In genomic region chr2:163152340-163153033, GRCm38 (mm10) we compare ENCODE assay signal across 8 mouse cellular contexts. TPM values are rescaled to one million over a fixed set of nuclear protein-coding genes. Genes with fewer than 3 reads are reported as not detected.
A peak's percentile ranks its signal among the peaks of the same experiment; 100 is the strongest.
DNase-seq lines count a peak whose midpoint lies in the region; ATAC-seq and TF ChIP-seq lines count a peak whose summit lies in the region.

No protein-coding gene starts in this region.

- DNase-seq in ZHBTc4 (ENCODE audit: low read depth, low spot score): peak; percentile 53
- DNase-seq in cerebellum, postnatal 10 days: peak; percentile 94 to 95
- peak; percentile 73 to 84 for DNase-seq in frontal cortex, postnatal 10 days (ENCODE audit: low spot score in 2 of 2)
- peak; percentile 56 to 89 for DNase-seq in left cerebral cortex, adult 8-10 months (ENCODE audit: low spot score in 2 of 2)
- DNase-seq in retina, postnatal 1 day: peak; percentile 87
- DNase-seq in stomach, postnatal 0 days (ENCODE audit: low spot score): no peak
- no peak for DNase-seq in thymus, postnatal 4 days
- DNase-seq in spleen, postnatal 14 days (ENCODE audit: low spot score in 2 of 2): no peak

- H3K4me2 ChIP-seq in stomach, postnatal 0 days (replicated peaks; ENCODE audit: low read depth): no peak overlapping the region

- 66% methylated on average over 22 of the region's 22 CpGs for WGBS in stomach, postnatal 0 days

- no peaks in the 10 kb centered on the region for H3K36me3 ChIP-seq in stomach, postnatal 0 days (ENCODE audit: control insufficient read depth, insufficient read depth, low read length)

- H3K27ac ChIP-seq in stomach, postnatal 0 days (replicated peaks): no peak overlapping the region

- no peaks in the 10 kb centered on the region for H3K27me3 ChIP-seq in stomach, postnatal 0 days (ENCODE audit: control insufficient read depth, insufficient read depth, low read length)

- H3K4me3 ChIP-seq in stomach, postnatal 0 days (ENCODE audit: low read depth, low read length): no peak overlapping the region

- TF ChIP-seq CTCF in stomach, postnatal 0 days (IDR thresholded peaks at IDR 0.05; ENCODE audit: low read depth): no peak

- no peak for ATAC-seq in stomach, postnatal 0 days (ENCODE audit: low FRiP score, low TSS enrichment)

- no peaks in the 10 kb centered on the region for H3K4me1 ChIP-seq in stomach, postnatal 0 days (replicated peaks; ENCODE audit: control insufficient read depth, insufficient read depth)

- TF ChIP-seq EP300 in stomach, postnatal 0 days (optimal IDR thresholded peaks at IDR 0.05): no peak

- H3K9ac ChIP-seq in stomach, postnatal 0 days (ENCODE audit: low read length): no peak overlapping the region

- H3K9me3 ChIP-seq in stomach, postnatal 0 days (ENCODE audit: control insufficient read depth, low read length): no peaks in the 10 kb centered on the region

RNA-seq across cellular contexts. Expression of gene Tox2, which starts 50.4 kb away (rescaled TPM):
- total RNA-seq in left cerebral cortex, adult 8-10 months (2022): 10 to 100 TPM; 28.8 to 37.3 (median 34.1) TPM
- polyA plus RNA-seq in stomach, postnatal 0 days (2015; fragmentation: Nextera tagmentation; extraction: Ambion mirVana): 0.98 and 1.5 TPM in 2 replicates

Comparison
In these comparisons a context has a peak if more than half of its experiments do, and no peak if none do; other contexts are left out.
1. DNase-seq: peak in ZHBTc4 (single experiment), cerebellum, postnatal 10 days (2 of 2), frontal cortex, postnatal 10 days (2 of 2), left cerebral cortex, adult 8-10 months (2 of 2) and retina, postnatal 1 day (single experiment); none in stomach, postnatal 0 days (single experiment), thymus, postnatal 4 days (single experiment) and spleen, postnatal 14 days (0 of 2).